Comparison of ENCODE assay signal across 13 mouse cellular contexts in the genomic region with DNA sequence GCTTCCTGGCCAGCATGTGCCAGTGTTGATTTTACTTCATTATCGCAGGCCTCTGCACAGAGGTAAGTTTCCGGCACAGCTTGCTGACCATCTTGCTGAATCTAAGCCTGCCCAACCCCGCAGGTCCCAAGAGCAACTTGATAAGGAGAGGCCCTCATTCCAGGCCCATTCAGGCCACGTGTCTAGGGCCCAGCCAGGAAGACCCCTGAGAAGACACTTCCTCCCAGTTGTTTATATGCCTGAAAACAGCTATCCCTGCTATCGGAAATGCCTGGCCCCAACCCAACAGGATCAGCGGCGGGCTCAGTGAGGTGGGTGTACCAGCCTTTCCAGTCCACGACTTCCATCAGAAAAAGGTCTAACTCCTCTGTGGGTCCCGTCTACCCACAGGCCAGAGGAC.
DNase-seq lines count a peak whose midpoint lies in the region; ATAC-seq and TF ChIP-seq lines count a peak whose summit lies in the region.
"Had no signal": no experiment of that assay in that cellular context is flagged by ENCODE, and none has a peak within 500 bp of the region (broad histone marks: within the 10 kb centered on the region; RNA-seq: fewer than 3 reads in every experiment).

No protein-coding gene starts in this region.

- no peaks in the 10 kb centered on the region for H3K36me3 ChIP-seq in heart, embryonic 11.5 days (ENCODE audit: control insufficient read depth, insufficient read depth, low read length)
- peaks cover 21% of the 10 kb centered on the region for H3K36me3 ChIP-seq in embryonic facial prominence, embryonic 10.5 days (replicated peaks)
- no peaks in the 10 kb centered on the region for H3K36me3 ChIP-seq in kidney, adult 2 months (ENCODE audit: control insufficient read depth, insufficient read depth, low read length)
- H3K36me3 ChIP-seq in limb, embryonic 15.5 days: 0 out of 2 replicates have a peak, but pooled peaks cover 3% of the 10 kb centered on the region
- H3K36me3 ChIP-seq in midbrain, embryonic 14.5 days (ENCODE audit: control insufficient read depth, insufficient read depth, low read length): no peaks in the 10 kb centered on the region

- intact Hi-C loops in heart, postnatal 25 days (cut with DNase I): loop anchor here (2.0 to 5.0 kb wide), 2 partner anchors 19 to 53 kb away; no protein-coding TSS in a partner anchor

- no peak overlapping the region for H3K4me3 ChIP-seq in heart, embryonic 11.5 days (ENCODE audit: low read depth, low read length)
- H3K4me3 ChIP-seq in embryonic facial prominence, embryonic 10.5 days: no peak overlapping the region
- no peak overlapping the region for H3K4me3 ChIP-seq in kidney, adult 2 months (ENCODE audit: insufficient read depth, low read depth, low read length)
- no peak overlapping the region for H3K4me3 ChIP-seq in limb, embryonic 15.5 days
- H3K4me3 ChIP-seq in midbrain, embryonic 14.5 days (replicated peaks; ENCODE audit: low read depth, low read length): no peak overlapping the region

- no peak for DNase-seq in heart, postnatal 25 days (ENCODE audit: low spot score)
- DNase-seq in embryonic facial prominence, embryonic 10.5 days (ENCODE audit: low spot score): peak; percentile 16
- DNase-seq in kidney, adult 2 months: peak; percentile 42
- no peak for DNase-seq in spleen, postnatal 14 days (ENCODE audit: low spot score in 2 of 2)
- no peak for DNase-seq in midbrain, embryonic 14.5 days
- DNase-seq in ovary, postnatal 14 days (ENCODE audit: low spot score): no peak
- DNase-seq: cerebellum, postnatal 36 days; layer of hippocampus, adult 9-11 months had no signal

- no peak for TF ChIP-seq POLR2A in kidney, adult 2 months (IDR thresholded peaks at IDR 0.05; ENCODE audit: low read depth, low read length)

- H3K9ac ChIP-seq in heart, embryonic 11.5 days (ENCODE audit: low read depth, low read length): no peak overlapping the region
- no peak overlapping the region for H3K9ac ChIP-seq in limb, embryonic 15.5 days
- H3K9ac ChIP-seq in midbrain, embryonic 14.5 days (replicated peaks; ENCODE audit: low read length): no peak overlapping the region

- WGBS in heart, embryonic 11.5 days (ENCODE audit: insufficient replicate concordance): 31% methylated on average over 9 of the region's 9 CpGs
- 72% methylated on average over 9 of the region's 9 CpGs for WGBS in embryonic facial prominence, embryonic 10.5 days
- WGBS in kidney, adult 2 months: 51% methylated on average over 9 of the region's 9 CpGs
- 58% methylated on average over 9 of the region's 9 CpGs for WGBS in limb, embryonic 15.5 days
- 90% methylated on average over 9 of the region's 9 CpGs for WGBS in midbrain, embryonic 14.5 days

- H3K4me2 ChIP-seq in heart, embryonic 11.5 days: peak overlapping the region; percentile 86
- no peak overlapping the region for H3K4me2 ChIP-seq in limb, embryonic 15.5 days
- no peak overlapping the region for H3K4me2 ChIP-seq in midbrain, embryonic 14.5 days (ENCODE audit: low read length)

- H3K9me3 ChIP-seq in heart, embryonic 11.5 days (replicated peaks; ENCODE audit: control insufficient read depth, low read length): no peaks in the 10 kb centered on the region
- no peaks in the 10 kb centered on the region for H3K9me3 ChIP-seq in embryonic facial prominence, embryonic 10.5 days
- no peaks in the 10 kb centered on the region for H3K9me3 ChIP-seq in limb, embryonic 15.5 days
- H3K9me3 ChIP-seq in midbrain, embryonic 14.5 days (ENCODE audit: control insufficient read depth, low read length): no peaks in the 10 kb centered on the region
- H3K9me3 ChIP-seq: forebrain, embryonic 13.5 days had no signal

- ATAC-seq in heart, embryonic 11.5 days (replicated peaks; ENCODE audit: insufficient number of reproducible peaks, low FRiP score, low TSS enrichment): no peak
- ATAC-seq in limb, embryonic 15.5 days (ENCODE audit: insufficient number of reproducible peaks, low FRiP score, low TSS enrichment, low read depth): no peak
- ATAC-seq in midbrain, embryonic 14.5 days (ENCODE audit: low FRiP score, low TSS enrichment): no peak

- peak overlapping the region; percentile 91 for H3K27ac ChIP-seq in heart, embryonic 11.5 days (ENCODE audit: low read depth, low read length)
- peak overlapping the region; percentile 92; the same call in 1 of the 2 replicates for H3K27ac ChIP-seq in embryonic facial prominence, embryonic 10.5 days (replicated peaks)
- H3K27ac ChIP-seq in kidney, adult 2 months (ENCODE audit: insufficient read depth, low read depth, low read length): peak overlapping the region; percentile 80
- peak overlapping the region; percentile 93 for H3K27ac ChIP-seq in limb, embryonic 15.5 days
- H3K27ac ChIP-seq in midbrain, embryonic 14.5 days (replicated peaks; ENCODE audit: low read depth, low read length): no peak overlapping the region
- H3K27ac ChIP-seq: macrophage had no signal

- TF ChIP-seq CTCF in kidney, adult 2 months (conservative IDR thresholded peaks at IDR 0.05; ENCODE audit: insufficient read depth, insufficient read length, low read depth, low read length): no peak

- no peaks in the 10 kb centered on the region for H3K27me3 ChIP-seq in heart, embryonic 11.5 days (ENCODE audit: control insufficient read depth, insufficient read depth, low read length)
- no peaks in the 10 kb centered on the region for H3K27me3 ChIP-seq in embryonic facial prominence, embryonic 10.5 days (replicated peaks; ENCODE audit: low read depth, poor library complexity, severe bottlenecking)
- H3K27me3 ChIP-seq in kidney, adult 2 months (replicated peaks; ENCODE audit: control insufficient read depth, insufficient read depth, low read length): no peaks in the 10 kb centered on the region
- H3K27me3 ChIP-seq in limb, embryonic 15.5 days: no peaks in the 10 kb centered on the region
- no peaks in the 10 kb centered on the region for H3K27me3 ChIP-seq in midbrain, embryonic 14.5 days (ENCODE audit: control insufficient read depth, insufficient read depth, low read length)
- H3K27me3 ChIP-seq: forebrain, embryonic 13.5 days; Patski had no signal

- H3K4me1 ChIP-seq in heart, embryonic 11.5 days (ENCODE audit: control insufficient read depth, insufficient read depth, low read length): peaks cover 31% of the 10 kb centered on the region
- peaks cover 43% of the 10 kb centered on the region for H3K4me1 ChIP-seq in embryonic facial prominence, embryonic 10.5 days
- peaks cover 4% of the 10 kb centered on the region; the same call in 1 of the 2 replicates for H3K4me1 ChIP-seq in kidney, adult 2 months (ENCODE audit: control insufficient read depth, insufficient read depth, low read length)
- H3K4me1 ChIP-seq in limb, embryonic 15.5 days: peaks cover 48% of the 10 kb centered on the region
- peaks cover 17% of the 10 kb centered on the region for H3K4me1 ChIP-seq in midbrain, embryonic 14.5 days (ENCODE audit: control insufficient read depth, insufficient read depth, low read length)

Comparison
In these comparisons a context has a peak if more than half of its experiments do, and no peak if none do; other contexts are left out.
1. DNase-seq: peak in embryonic facial prominence, embryonic 10.5 days (single experiment) and kidney, adult 2 months (single experiment); none in heart, postnatal 25 days (single experiment), spleen, postnatal 14 days (0 of 2), midbrain, embryonic 14.5 days (single experiment) and ovary, postnatal 14 days (single experiment).